Mouse (Mus musculus): ENCODE data around the gene Vmn1r55.
A peak's percentile ranks its signal among the peaks of the same experiment; 100 is the strongest.
"Not testable (repeated sequence)": the region's sequence is repeated elsewhere in the genome, so short reads cannot be mapped to it uniquely, and the experiment has no call there.

Vmn1r55 gene

GRCm38 (mm10) chr7:5149570-5149969 lies at the start of gene Vmn1r55:
TSS of gene Vmn1r55 (minus strand) at chr7:5149670.
- DNase-seq (ENCODE audit: low read depth, low spot score): not testable (repeated sequence)

- DNase-seq (ENCODE audit: low read depth, low spot score): not testable (repeated sequence)
Observed at GRCm38 (mm10) chr7:5196647-5197046, 47.2 kb upstream of the Vmn1r55 start, which contains the start of gene Vmn1r56. TSS of gene Vmn1r56 (minus strand) at chr7:5196747.

- DNase-seq (ENCODE audit: low read depth, low spot score): peak; percentile 20
Observed at GRCm38 (mm10) chr7:5125549-5126406, 23.7 kb downstream of the Vmn1r55 start, which contains the start of gene Rasl2-9. TSS of gene Rasl2-9 (minus strand) at chr7:5125950.

- DNase-seq (ENCODE audit: low read depth, low spot score): no peak
Observed at GRCm38 (mm10) chr7:5125078-5125477, 24.4 kb downstream of the Vmn1r55 start.

GRCm38 (mm10) chr7:5116850-5117249 lies 32.6 kb downstream of the Vmn1r55 start, which contains the start of gene Rfpl4:
TSS of gene Rfpl4 (minus strand) at chr7:5116950.
- no peak for DNase-seq (ENCODE audit: low read depth, low spot score)

- no peak for DNase-seq (ENCODE audit: low read depth, low spot score)
Observed at GRCm38 (mm10) chr7:5112701-5113100, 36.8 kb downstream of the Vmn1r55 start.

- DNase-seq (ENCODE audit: low read depth, low spot score): no peak
Observed at GRCm38 (mm10) chr7:5109301-5109700, 40.2 kb downstream of the Vmn1r55 start.

GRCm38 (mm10) chr7:5108272-5108671 lies 41.2 kb downstream of the Vmn1r55 start:
- DNase-seq (ENCODE audit: low read depth, low spot score): no peak

- DNase-seq (ENCODE audit: low read depth, low spot score): no peak
Observed at GRCm38 (mm10) chr7:5102564-5102963, 46.9 kb downstream of the Vmn1r55 start.

- DNase-seq (ENCODE audit: low read depth, low spot score): no peak
Observed at GRCm38 (mm10) chr7:5101066-5101663, 48.3 kb downstream of the Vmn1r55 start.

- DNase-seq (ENCODE audit: low read depth, low spot score): no peak
Observed at GRCm38 (mm10) chr7:5099796-5100195, 49.7 kb downstream of the Vmn1r55 start.

- no peak for DNase-seq (ENCODE audit: low read depth, low spot score)
Observed at GRCm38 (mm10) chr7:5098769-5099168, 50.7 kb downstream of the Vmn1r55 start.

GRCm38 (mm10) chr7:5092831-5093510 lies 56.5 kb downstream of the Vmn1r55 start:
- no peak for DNase-seq (ENCODE audit: low read depth, low spot score)

GRCm38 (mm10) chr7:5092381-5092780 lies 57.1 kb downstream of the Vmn1r55 start:
- no peak for DNase-seq (ENCODE audit: low read depth, low spot score)

- no peak for DNase-seq (ENCODE audit: low read depth, low spot score)
Observed at GRCm38 (mm10) chr7:5091008-5091728, 58.3 kb downstream of the Vmn1r55 start.

GRCm38 (mm10) chr7:5089853-5090252 lies 59.6 kb downstream of the Vmn1r55 start:
- DNase-seq (ENCODE audit: low read depth, low spot score): no peak

- no peak for DNase-seq (ENCODE audit: low read depth, low spot score)
Observed at GRCm38 (mm10) chr7:5087886-5088285, 61.6 kb downstream of the Vmn1r55 start.

- no peak for DNase-seq (ENCODE audit: low read depth, low spot score)
Observed at GRCm38 (mm10) chr7:5086921-5087440, 62.5 kb downstream of the Vmn1r55 start.

- no peak for DNase-seq (ENCODE audit: low read depth, low spot score)
Observed at GRCm38 (mm10) chr7:5085512-5085911, 64.0 kb downstream of the Vmn1r55 start.

GRCm38 (mm10) chr7:5083325-5084105 lies 66.0 kb downstream of the Vmn1r55 start:
- no peak for DNase-seq (ENCODE audit: low read depth, low spot score)
